Mouse (Mus musculus): Measurements from ENCODE around the gene Dph1. TPM values are rescaled to one million over a fixed set of nuclear protein-coding genes. Genes with fewer than 3 reads are reported as not detected.

The Dph1 gene
- polyA plus RNA-seq, 1 experiment, result 25.7 TPM

- no peak for DNase-seq
- TF ChIP-seq POLR2A (IDR thresholded peaks at IDR 0.05; ENCODE audit: borderline replicate concordance, extremely low read depth, low read depth, low read length), result no peak
- TF ChIP-seq CTCF (IDR thresholded peaks at IDR 0.05; ENCODE audit: insufficient read depth, low read length), result no peak
- 44% methylated on average over 5 of the region's 5 CpGs for WGBS
- Histone ChIP-seq H3K4me1 (ENCODE audit: control insufficient read depth, insufficient read depth, low read length) (peaks cover 16% of the 10 kb centered on the region), H3K4me3 (replicated peaks; ENCODE audit: extremely low read depth, low read depth, low read length) (no peak overlapping the region)
These were observed 34.6 kb downstream of the Dph1 start for GRCm38 (mm10) chr11:75156416-75156815.

- peaks cover 16% of the 10 kb centered on the region for H3K4me1 ChIP-seq (ENCODE audit: control insufficient read depth, insufficient read depth, low read length)
- TF ChIP-seq POLR2A (IDR thresholded peaks at IDR 0.05; ENCODE audit: borderline replicate concordance, extremely low read depth, low read depth, low read length) (no peak), CTCF (IDR thresholded peaks at IDR 0.05; ENCODE audit: insufficient read depth, low read length) (no peak)
- WGBS, result 52% methylated on average over 6 of the region's 6 CpGs
- no peak overlapping the region for H3K4me3 ChIP-seq (replicated peaks; ENCODE audit: extremely low read depth, low read depth, low read length)
- no peak for DNase-seq
These were observed 35.1 kb downstream of the Dph1 start for GRCm38 (mm10) chr11:75155985-75156384.

- TF ChIP-seq POLR2A (IDR thresholded peaks at IDR 0.05; ENCODE audit: borderline replicate concordance, extremely low read depth, low read depth, low read length) (no peak), CTCF (IDR thresholded peaks at IDR 0.05; ENCODE audit: insufficient read depth, low read length) (no peak)
- DNase-seq, result peak; percentile 9
- WGBS, result 46% methylated on average over 6 of the region's 6 CpGs
- H3K4me1 ChIP-seq (ENCODE audit: control insufficient read depth, insufficient read depth, low read length), result peaks cover 16% of the 10 kb centered on the region
- H3K4me3 ChIP-seq (replicated peaks; ENCODE audit: extremely low read depth, low read depth, low read length), result no peak overlapping the region
These were observed 36.9 kb downstream of the Dph1 start for GRCm38 (mm10) chr11:75154053-75154585.

- 0 out of 2 replicates have a peak, but pooled peaks have one; percentile 2 for TF ChIP-seq CTCF (IDR thresholded peaks at IDR 0.05; ENCODE audit: insufficient read depth, low read length)
- TF ChIP-seq POLR2A (IDR thresholded peaks at IDR 0.05; ENCODE audit: borderline replicate concordance, extremely low read depth, low read depth, low read length), result no peak
- 35% methylated on average over 18 of the region's 18 CpGs for WGBS
- DNase-seq, result peak; percentile 16
- peaks cover 18% of the 10 kb centered on the region for H3K4me1 ChIP-seq (ENCODE audit: control insufficient read depth, insufficient read depth, low read length)
- no peak overlapping the region for H3K4me3 ChIP-seq (replicated peaks; ENCODE audit: extremely low read depth, low read depth, low read length)
These were observed 38.2 kb downstream of the Dph1 start for GRCm38 (mm10) chr11:75152603-75153557.

GRCm38 (mm10) chr11:75150346-75150745 is 40.7 kb downstream of the Dph1 start:
- Histone ChIP-seq H3K4me1 (ENCODE audit: control insufficient read depth, insufficient read depth, low read length) (peaks cover 13% of the 10 kb centered on the region), H3K4me3 (replicated peaks; ENCODE audit: extremely low read depth, low read depth, low read length) (no peak overlapping the region)
- no peak for DNase-seq
- 56% methylated on average over 1 of the region's 1 CpGs for WGBS
- TF ChIP-seq POLR2A (IDR thresholded peaks at IDR 0.05; ENCODE audit: borderline replicate concordance, extremely low read depth, low read depth, low read length) (no peak), CTCF (IDR thresholded peaks at IDR 0.05; ENCODE audit: insufficient read depth, low read length) (no peak)

- Histone ChIP-seq H3K4me1 (ENCODE audit: control insufficient read depth, insufficient read depth, low read length) (peaks cover 12% of the 10 kb centered on the region), H3K4me3 (replicated peaks; ENCODE audit: extremely low read depth, low read depth, low read length) (no peak overlapping the region)
- DNase-seq, result no peak
- no peak for TF ChIP-seq CTCF (IDR thresholded peaks at IDR 0.05; ENCODE audit: insufficient read depth, low read length)
- TF ChIP-seq POLR2A (IDR thresholded peaks at IDR 0.05; ENCODE audit: borderline replicate concordance, extremely low read depth, low read depth, low read length), result no peak
- 70% methylated on average over 11 of the region's 11 CpGs for WGBS
These were observed 42.6 kb downstream of the Dph1 start for GRCm38 (mm10) chr11:75148332-75149035.

- Histone ChIP-seq H3K4me1 (ENCODE audit: control insufficient read depth, insufficient read depth, low read length) (peaks cover 7% of the 10 kb centered on the region), H3K4me3 (replicated peaks; ENCODE audit: extremely low read depth, low read depth, low read length) (no peak overlapping the region)
- 24% methylated on average over 3 of the region's 3 CpGs for WGBS
- peak; percentile 16 for DNase-seq
- TF ChIP-seq POLR2A (IDR thresholded peaks at IDR 0.05; ENCODE audit: borderline replicate concordance, extremely low read depth, low read depth, low read length) (no peak), CTCF (IDR thresholded peaks at IDR 0.05; ENCODE audit: insufficient read depth, low read length) (no peak)
These were observed 43.2 kb downstream of the Dph1 start for GRCm38 (mm10) chr11:75147846-75148168.

- DNase-seq, result no peak
- TF ChIP-seq POLR2A (IDR thresholded peaks at IDR 0.05; ENCODE audit: borderline replicate concordance, extremely low read depth, low read depth, low read length) (no peak), CTCF (IDR thresholded peaks at IDR 0.05; ENCODE audit: insufficient read depth, low read length) (no peak)
- WGBS, result 34% methylated on average over 11 of the region's 11 CpGs
- no peak overlapping the region for H3K4me3 ChIP-seq (replicated peaks; ENCODE audit: extremely low read depth, low read depth, low read length)
- peaks cover 2% of the 10 kb centered on the region; the same call in 1 of the 2 replicates for H3K4me1 ChIP-seq (ENCODE audit: control insufficient read depth, insufficient read depth, low read length)
These were observed 43.8 kb downstream of the Dph1 start for GRCm38 (mm10) chr11:75147106-75147845.

- H3K4me1 ChIP-seq (ENCODE audit: control insufficient read depth, insufficient read depth, low read length), result peaks cover 2% of the 10 kb centered on the region; the same call in 1 of the 2 replicates
- 86% methylated on average over 2 of the region's 2 CpGs for WGBS
- no peak for TF ChIP-seq POLR2A (IDR thresholded peaks at IDR 0.05; ENCODE audit: borderline replicate concordance, extremely low read depth, low read depth, low read length)
- TF ChIP-seq CTCF (IDR thresholded peaks at IDR 0.05; ENCODE audit: insufficient read depth, low read length), result no peak
- no peak overlapping the region for H3K4me3 ChIP-seq (replicated peaks; ENCODE audit: extremely low read depth, low read depth, low read length)
- no peak for DNase-seq
These were observed 45.2 kb downstream of the Dph1 start for GRCm38 (mm10) chr11:75145841-75146240.
